Mouse (Mus musculus) myocyte (in vitro differentiated cells): ENCODE measurements around the gene Scarb1. TPM values are rescaled to one million over a fixed set of nuclear protein-coding genes. Genes with fewer than 3 reads are reported as not detected.

ENCODE experiments used
- H3K27me3 ChIP-seq: one replicate; pipeline ENCODE4 v1.6.1; 2011; ENCODE audit not compliant: control insufficient read depth, insufficient read depth, insufficient read length
- H3K36me3 ChIP-seq: one replicate; pipeline ENCODE4 v1.6.1; 2011; ENCODE audit not compliant: control insufficient read depth, insufficient read depth
- H3K4me2 ChIP-seq: one replicate; pipeline ENCODE4 v1.6.1; 2011; ENCODE audit warnings: low read depth, control low read depth
- H3K4me3 ChIP-seq: one replicate; pipeline ENCODE4 v1.5.1; 2011; ENCODE audit warnings: mild to moderate bottlenecking, control low read depth, moderate library complexity
- H3K79me2 ChIP-seq: one replicate; pipeline ENCODE4 v1.6.1; 2011; ENCODE audit not compliant: control insufficient read depth, insufficient read depth
- H3ac ChIP-seq: one replicate; pipeline ENCODE4 v1.6.1; 2011; ENCODE audit not compliant: control insufficient read depth, insufficient read length
- CEBPB ChIP-seq: IDR thresholded peaks from 2 replicates; pipeline ENCODE4 v1.6.1; 2011; ENCODE audit warnings: mild to moderate bottlenecking, moderate library complexity; ENCODE audit not compliant: poor library complexity, insufficient read depth, severe bottlenecking
- E2F4 ChIP-seq: IDR thresholded peaks from one replicate; pipeline ENCODE4 v1.6.1; 2011; ENCODE audit warnings: mild to moderate bottlenecking, control low read depth, moderate library complexity; ENCODE audit not compliant: insufficient read depth
- MAX ChIP-seq: IDR thresholded peaks from one replicate; pipeline ENCODE4 v1.6.1; 2011; ENCODE audit warnings: low read depth, mild to moderate bottlenecking, control low read depth
- MYOD1 ChIP-seq, 3 experiments: IDR thresholded peaks; one replicate each; pipeline ENCODE4 v1.6.1; 2011; ENCODE audit warnings: control low read depth in 2 of 3, low read depth in 2 of 3, mild to moderate bottlenecking in 2 of 3, moderate library complexity in 1 of 3; ENCODE audit not compliant: insufficient read length in 2 of 3, control insufficient read depth in 1 of 3
- MYOG ChIP-seq, 3 experiments: IDR thresholded peaks; one replicate each; pipeline ENCODE4 v1.6.1; 2011; ENCODE audit warnings: control low read depth in 2 of 3, low read depth in 2 of 3, mild to moderate bottlenecking in 2 of 3; ENCODE audit not compliant: insufficient read length in 2 of 3, control insufficient read depth in 1 of 3, insufficient read depth in 1 of 3
- POLR2A ChIP-seq: IDR thresholded peaks from one replicate; pipeline ENCODE4 v1.6.1; 2011; ENCODE audit warnings: low read depth, mild to moderate bottlenecking, control low read depth, moderate library complexity; ENCODE audit not compliant: insufficient read length
- POLR2AphosphoS2 ChIP-seq: IDR thresholded peaks from one replicate; pipeline ENCODE4 v1.6.1; 2011; ENCODE audit warnings: low read depth, control low read depth; ENCODE audit not compliant: insufficient read length
- REST ChIP-seq: IDR thresholded peaks from one replicate; pipeline ENCODE4 v1.6.1; 2011; ENCODE audit warnings: mild to moderate bottlenecking, control low read depth, moderate library complexity; ENCODE audit not compliant: insufficient read depth, insufficient read length
- SRF ChIP-seq: IDR thresholded peaks from one replicate; pipeline ENCODE4 v1.6.1; 2011; ENCODE audit warnings: low read depth; ENCODE audit not compliant: control insufficient read depth, insufficient read length
- TCF12 ChIP-seq: IDR thresholded peaks from one replicate; pipeline ENCODE4 v1.6.1; 2011; ENCODE audit warnings: mild to moderate bottlenecking, control low read depth; ENCODE audit not compliant: poor library complexity, insufficient read depth, severe bottlenecking
- TCF3 ChIP-seq: IDR thresholded peaks from one replicate; pipeline ENCODE4 v1.6.1; 2011; ENCODE audit warnings: low read depth, control low read depth; ENCODE audit not compliant: insufficient read length
- USF1 ChIP-seq: IDR thresholded peaks from one replicate; pipeline ENCODE4 v1.6.1; 2011; ENCODE audit warnings: low read depth, mild to moderate bottlenecking, control low read depth, moderate library complexity
- polyA plus RNA-seq: library from polyadenylated mRNA; unstranded; fragments of >200 nt; fragmentation: generic; extraction: Trizol; gene quantifications from one replicate; pipeline ENCODE4 v1.2.1, GENCODE M21; 2012; ENCODE audit warnings: missing spikeins

The Scarb1 gene
- polyA plus RNA-seq, 1 experiment: 28.6 TPM

- Histone ChIP-seq H3K27me3 (no peaks in the 10 kb centered on the region), H3K36me3 (peaks cover 4% of the 10 kb centered on the region), H3ac (no peak overlapping the region), H3K4me3 (no peak overlapping the region), H3K79me2 (no peaks in the 10 kb centered on the region), H3K4me2 (no peak overlapping the region)
- TF ChIP-seq MYOG (IDR thresholded peaks at IDR 0.05; ENCODE audit: control insufficient read depth in 1 of 3, insufficient read depth in 1 of 3, insufficient read length in 2 of 3, low read depth in 2 of 3) (no peak), REST (no peak), MAX (no peak), TCF12 (no peak), POLR2A (no peak), POLR2AphosphoS2 (no peak), MYOD1 (IDR thresholded peaks at IDR 0.05; ENCODE audit: control insufficient read depth in 1 of 3, insufficient read length in 2 of 3, low read depth in 2 of 3) (no peak)
Measured at GRCm38 (mm10) chr5:125291895-125292294, 49.0 kb downstream of the Scarb1 start.

GRCm38 (mm10) chr5:125291387-125291786 lies 49.5 kb downstream of the Scarb1 start:
- peaks cover 4% of the 10 kb centered on the region for H3K36me3 ChIP-seq
- TF ChIP-seq REST (no peak), MYOD1 (IDR thresholded peaks at IDR 0.05; ENCODE audit: control insufficient read depth in 1 of 3, insufficient read length in 2 of 3, low read depth in 2 of 3) (no peak), USF1 (no peak), TCF3 (no peak), CEBPB (no peak)
- no peaks in the 10 kb centered on the region for H3K79me2 ChIP-seq
- H3ac ChIP-seq: no peak overlapping the region
- no peak overlapping the region for H3K4me2 ChIP-seq
- H3K4me3 ChIP-seq: no peak overlapping the region
- H3K27me3 ChIP-seq: no peaks in the 10 kb centered on the region

- TF ChIP-seq TCF3: no peak
- no peak for TF ChIP-seq E2F4
- TF ChIP-seq CEBPB: peak; percentile 87
- TF ChIP-seq MAX: no peak
- no peak for TF ChIP-seq TCF12
- H3K36me3 ChIP-seq: no peaks in the 10 kb centered on the region
Measured at GRCm38 (mm10) chr5:125287053-125287655, 53.7 kb downstream of the Scarb1 start.

GRCm38 (mm10) chr5:125286090-125286489 lies 54.8 kb downstream of the Scarb1 start:
- Histone ChIP-seq H3K36me3 (no peaks in the 10 kb centered on the region), H3ac (no peak overlapping the region), H3K4me3 (no peak overlapping the region), H3K79me2 (no peaks in the 10 kb centered on the region), H3K4me2 (no peak overlapping the region), H3K27me3 (no peaks in the 10 kb centered on the region)
- TF ChIP-seq MAX: no peak
- no peak for TF ChIP-seq TCF3
- TF ChIP-seq CEBPB: no peak

More at GRCm38 (mm10) chr5:125287053-125287655, 53.7 kb downstream of the Scarb1 start:
- H3K27me3 ChIP-seq: no peaks in the 10 kb centered on the region
- no peak overlapping the region for H3K4me3 ChIP-seq
- no peak overlapping the region for H3ac ChIP-seq
- H3K79me2 ChIP-seq: no peaks in the 10 kb centered on the region
- no peak overlapping the region for H3K4me2 ChIP-seq

- TF ChIP-seq POLR2AphosphoS2 (no peak), TCF3 (no peak), USF1 (no peak), SRF (no peak), REST (no peak), MYOG (IDR thresholded peaks at IDR 0.05; ENCODE audit: control insufficient read depth in 1 of 3, insufficient read depth in 1 of 3, insufficient read length in 2 of 3, low read depth in 2 of 3) (no peak), E2F4 (no peak), MYOD1 (IDR thresholded peaks at IDR 0.05; ENCODE audit: control insufficient read depth in 1 of 3, insufficient read length in 2 of 3, low read depth in 2 of 3) (no peak), POLR2A (no peak), CEBPB (no peak), MAX (no peak), TCF12 (no peak)
- no peaks in the 10 kb centered on the region for H3K36me3 ChIP-seq
Measured at GRCm38 (mm10) chr5:125283748-125284640, 56.9 kb downstream of the Scarb1 start.

More at GRCm38 (mm10) chr5:125283748-125284640, 56.9 kb downstream of the Scarb1 start:
- Histone ChIP-seq H3K27me3 (no peaks in the 10 kb centered on the region), H3K79me2 (no peaks in the 10 kb centered on the region), H3K4me2 (no peak overlapping the region), H3ac (no peak overlapping the region), H3K4me3 (no peak overlapping the region)
